8 mouse cellular contexts compared by ENCODE assay signal in the genomic region with DNA sequence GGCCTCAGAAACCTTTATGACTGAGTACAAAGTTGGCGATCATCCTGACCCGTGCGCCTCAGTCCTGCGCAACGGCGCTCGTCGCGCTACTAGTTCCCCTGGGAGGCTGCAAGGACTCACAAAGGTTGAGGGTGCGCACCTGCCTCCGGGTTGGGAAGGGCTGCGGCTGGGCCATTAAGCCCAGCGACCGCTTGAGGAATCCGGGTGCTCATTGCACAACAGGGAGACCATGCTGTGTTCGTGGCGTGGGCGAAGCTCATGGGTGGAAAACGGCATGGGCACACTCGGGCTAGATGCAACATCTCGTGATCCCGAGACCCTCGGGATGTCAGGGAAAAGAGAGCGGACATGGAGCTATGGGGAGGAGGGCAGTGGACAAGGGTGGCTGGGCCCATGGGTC. TPM values are rescaled to one million over a fixed set of nuclear protein-coding genes. Genes with fewer than 3 reads are reported as not detected.
DNase-seq lines count a peak whose midpoint lies in the region; ATAC-seq lines count a peak whose summit lies in the region.

No protein-coding gene starts in this region.

- intact Hi-C loops in left cerebral cortex, postnatal 4 days (cut with DNase I): loop anchor here (5.0 kb wide), 1 partner anchor 54 kb away; no protein-coding TSS in a partner anchor

- H3K27ac ChIP-seq in kidney, embryonic 14.5 days (ENCODE audit: low read depth, low read length): peak overlapping the region; percentile 98
- H3K27ac ChIP-seq in hindbrain, embryonic 11.5 days (ENCODE audit: low read depth, low read length): peak overlapping the region; percentile 99

- peaks cover 22% of the 10 kb centered on the region for H3K4me1 ChIP-seq in kidney, embryonic 14.5 days (ENCODE audit: control insufficient read depth, insufficient read depth, low read length)
- H3K4me1 ChIP-seq in hindbrain, embryonic 11.5 days (replicated peaks; ENCODE audit: control insufficient read depth, insufficient read depth, low read length): peaks cover 7% of the 10 kb centered on the region; the same call in 1 of the 2 replicates

- no peaks in the 10 kb centered on the region for H3K27me3 ChIP-seq in kidney, embryonic 14.5 days (ENCODE audit: control insufficient read depth, insufficient read depth, low read length)
- no peaks in the 10 kb centered on the region for H3K27me3 ChIP-seq in hindbrain, embryonic 11.5 days (ENCODE audit: control insufficient read depth, insufficient read depth, low read length)

- peak overlapping the region; percentile 58 for H3K4me2 ChIP-seq in kidney, embryonic 14.5 days (replicated peaks; ENCODE audit: low read depth, low read length)
- peak overlapping the region; percentile 80 for H3K4me2 ChIP-seq in hindbrain, embryonic 11.5 days (replicated peaks; ENCODE audit: low read depth, low read length)

- 0 out of 2 replicates have a peak, but pooled peaks have one; percentile 1 for ATAC-seq in kidney, embryonic 14.5 days (ENCODE audit: low FRiP score, low TSS enrichment)
- peak; percentile 12 for ATAC-seq in activated CD4-positive, CD25-positive, alpha-beta regulatory T cell, adult 4 months
- ATAC-seq in hindbrain, embryonic 11.5 days (ENCODE audit: low FRiP score): peak; percentile 1; the same call in 1 of the 2 replicates
- peak; percentile 9; the same call in 1 of the 2 replicates for ATAC-seq in megakaryocyte-erythroid progenitor cell, adult 5-6 weeks (replicated peaks; ENCODE audit: low FRiP score, low TSS enrichment, poor library complexity, severe bottlenecking)

- H3K9me3 ChIP-seq in kidney, embryonic 14.5 days (ENCODE audit: control insufficient read depth, low read length): no peaks in the 10 kb centered on the region
- H3K9me3 ChIP-seq in hindbrain, embryonic 11.5 days (ENCODE audit: control insufficient read depth, low read length): no peaks in the 10 kb centered on the region

- H3K36me3 ChIP-seq in kidney, embryonic 14.5 days (ENCODE audit: control insufficient read depth, insufficient read depth, low read length): no peaks in the 10 kb centered on the region
- H3K36me3 ChIP-seq in hindbrain, embryonic 11.5 days (ENCODE audit: control insufficient read depth, insufficient read depth, low read length): no peaks in the 10 kb centered on the region

- no peak for DNase-seq in kidney, adult 11 months
- DNase-seq in hindbrain, embryonic 11.5 days (ENCODE audit: low spot score): no peak
- no peak for DNase-seq in cerebellum, adult 11-12 months
- DNase-seq in adrenal gland, adult 8-10 months: no peak
- DNase-seq in left cerebral cortex, postnatal 4 days: no peak

- WGBS in kidney, embryonic 14.5 days: 1% methylated on average over 24 of the region's 24 CpGs
- 2% methylated on average over 24 of the region's 24 CpGs for WGBS in hindbrain, embryonic 11.5 days

- H3K9ac ChIP-seq in kidney, embryonic 14.5 days (ENCODE audit: low read depth, low read length): peak overlapping the region; percentile 72
- peak overlapping the region; percentile 93 for H3K9ac ChIP-seq in hindbrain, embryonic 11.5 days (ENCODE audit: low read depth, low read length)

- peak overlapping the region; percentile 35 for H3K4me3 ChIP-seq in kidney, embryonic 14.5 days (ENCODE audit: low read length)
- peak overlapping the region; percentile 43 for H3K4me3 ChIP-seq in hindbrain, embryonic 11.5 days (ENCODE audit: low read depth, low read length)

RNA-seq across cellular contexts. Expression of gene Tex44, which starts 16.7 kb away (rescaled TPM):
- polyA plus RNA-seq in kidney, embryonic 14.5 days (2014; fragmentation: Nextera tagmentation; extraction: Ambion mirVana): not detected in 2 replicates
- not detected for polyA plus RNA-seq in activated CD4-positive, CD25-positive, alpha-beta regulatory T cell, adult 4 months (2017; shearing (Covaris generic))
- polyA plus RNA-seq in hindbrain, embryonic 11.5 days (2014; fragmentation: Nextera tagmentation; extraction: Ambion mirVana): 0.15 TPM in 1 of 2 replicates, not detected in the other
- total RNA-seq in megakaryocyte-erythroid progenitor cell, adult 5-6 weeks (2014; fragmentation: Nextera tagmentation): not detected in 2 replicates
- total RNA-seq in megakaryocyte-erythroid progenitor cell, adult 5-6 weeks (2017): not detected in 2 replicates
- total RNA-seq in adrenal gland, adult 8-10 months (2022): not detected
- total RNA-seq in left cerebral cortex, postnatal 4 days (2021): not detected

RNA-seq across cellular contexts. Expression of gene Nmur1, which starts 16.8 kb away (rescaled TPM):
- polyA plus RNA-seq in kidney, embryonic 14.5 days (2014; fragmentation: Nextera tagmentation; extraction: Ambion mirVana): not detected in 2 replicates
- polyA plus RNA-seq in activated CD4-positive, CD25-positive, alpha-beta regulatory T cell, adult 4 months (2017; shearing (Covaris generic)): 1 to 10 TPM in 1 of 2 experiments, under 1 TPM in 1; 0.38 to 3.9 TPM
- polyA plus RNA-seq in hindbrain, embryonic 11.5 days (2014; fragmentation: Nextera tagmentation; extraction: Ambion mirVana): not detected in 2 replicates
- not detected in 2 replicates for total RNA-seq in megakaryocyte-erythroid progenitor cell, adult 5-6 weeks (2014; fragmentation: Nextera tagmentation)
- total RNA-seq in megakaryocyte-erythroid progenitor cell, adult 5-6 weeks (2017): not detected in 2 replicates
- total RNA-seq in adrenal gland, adult 8-10 months (2022): not detected
- total RNA-seq in left cerebral cortex, postnatal 4 days (2021): under 1 TPM; 0.48 to 0.62 TPM
